8 mouse cellular contexts compared by ENCODE assay signal in genomic region chr9:107949922-107950235, GRCm38 (mm10). TPM values are rescaled to one million over a fixed set of nuclear protein-coding genes. Genes with fewer than 3 reads are reported as not detected.
A peak's percentile ranks its signal among the peaks of the same experiment; 100 is the strongest.
DNase-seq lines count a peak whose midpoint lies in the region; ATAC-seq and TF ChIP-seq lines count a peak whose summit lies in the region.

Traip (plus strand) TSS chr9:107950136.

- peaks cover 36% of the 10 kb centered on the region for H3K4me1 ChIP-seq in erythroblast, embryonic 14.5 days (ENCODE audit: control insufficient read depth)
- H3K4me1 ChIP-seq in megakaryocyte, embryonic 14.5 days = peaks cover 46% of the 10 kb centered on the region
- H3K4me1 ChIP-seq in olfactory bulb, adult 2 months (ENCODE audit: control insufficient read depth, insufficient read depth, low read length) = peaks cover 5% of the 10 kb centered on the region

- peaks cover 26% of the 10 kb centered on the region for H3K36me3 ChIP-seq in erythroblast, embryonic 14.5 days (ENCODE audit: control insufficient read depth)
- H3K36me3 ChIP-seq in megakaryocyte, embryonic 14.5 days (replicated peaks; ENCODE audit: low read length) = peaks cover 7% of the 10 kb centered on the region

- peak within 1 kb of the TSS; percentile 84 for H3K4me3 ChIP-seq in erythroblast, embryonic 14.5 days (replicated peaks)
- H3K4me3 ChIP-seq in megakaryocyte, embryonic 14.5 days (replicated peaks) = peak within 1 kb of the TSS; percentile 99
- peak within 1 kb of the TSS; percentile 57 for H3K4me3 ChIP-seq in olfactory bulb, adult 2 months (ENCODE audit: insufficient read depth, low read depth, low read length)

- H3K27ac ChIP-seq in olfactory bulb, adult 2 months (ENCODE audit: insufficient read depth, low read depth, low read length) = peak within 1 kb of the TSS; percentile 77

- no peaks in the 10 kb centered on the region; the same call in 1 of the 2 replicates for H3K27me3 ChIP-seq in erythroblast, embryonic 14.5 days (ENCODE audit: control insufficient read depth)
- H3K27me3 ChIP-seq in megakaryocyte, embryonic 14.5 days (replicated peaks) = peaks cover 31% of the 10 kb centered on the region

- DNase-seq in layer of hippocampus, postnatal 36 days = no peak
- DNase-seq in B cell, adult 2 months = no peak
- DNase-seq in cerebellum, adult 18-20 months = no peak

- TF ChIP-seq POLR2A in olfactory bulb, adult 2 months (IDR thresholded peaks at IDR 0.05; ENCODE audit: insufficient read depth, low read depth, low read length) = no peak

- no peaks in the 10 kb centered on the region for H3K9me3 ChIP-seq in erythroblast, embryonic 14.5 days (ENCODE audit: control insufficient read depth, low read length)
- H3K9me3 ChIP-seq in megakaryocyte, embryonic 14.5 days = no peaks in the 10 kb centered on the region

- no peak for ATAC-seq in erythroblast, adult 5-6 weeks (replicated peaks; ENCODE audit: low FRiP score, poor library complexity, severe bottlenecking)
- ATAC-seq in megakaryocyte, adult 5-6 weeks (ENCODE audit: poor library complexity, severe bottlenecking) = no peak

- TF ChIP-seq CTCF in olfactory bulb, adult 2 months (IDR thresholded peaks at IDR 0.05; ENCODE audit: insufficient read depth, low read depth, low read length) = no peak

- 84% methylated on average over 10 of the region's 10 CpGs for WGBS in olfactory bulb, adult 2 months

RNA-seq across cellular contexts. Expression of gene Traip, which starts in this region (rescaled TPM):
- polyA plus RNA-seq in erythroblast, embryonic 14.5 days (2012) = 0.72 and 0.97 TPM in 2 replicates
- 2.5 and 4.4 TPM in 2 replicates for total RNA-seq in erythroblast, adult 5-6 weeks (2015; ENCODE audit: low replicate concordance)
- total RNA-seq in erythroblast, adult 5-6 weeks (2017; ENCODE audit: low replicate concordance) = 12.5 and 15.2 TPM in 2 replicates
- polyA plus RNA-seq in megakaryocyte, embryonic 14.5 days (2012; ENCODE audit: insufficient read depth, low replicate concordance) = 1.0 and 1.2 TPM in 2 replicates
- total RNA-seq in megakaryocyte, adult 5-6 weeks (2015) = 4.9 and 9.4 TPM in 2 replicates
- total RNA-seq in megakaryocyte, adult 5-6 weeks (2017) = 12.0 and 15.8 TPM in 2 replicates
- total RNA-seq in layer of hippocampus, postnatal 36 days (2021) = 10 to 100 TPM; 28.2 to 29.2 TPM
- not detected in 2 replicates for polyA plus RNA-seq in olfactory bulb, adult 2 months (2012; ENCODE audit: insufficient read depth, insufficient read length, low replicate concordance, missing spikeins)
